Mouse (Mus musculus) G1E (cell line): ENCODE results near the gene Thbd.

Experiments used
- CTCF ChIP-seq: IDR thresholded peaks from 2 replicates; pipeline ENCODE4 v1.5.1; 2012; ENCODE audit warnings: low read depth, low read length, inconsistent platforms, mixed read lengths
- GATA1 ChIP-seq: IDR thresholded peaks from 2 replicates; pipeline ENCODE4 v1.6.1; 2012; ENCODE audit warnings: borderline replicate concordance, low read length, inconsistent platforms, mixed read lengths
- POLR2AphosphoS5 ChIP-seq: IDR thresholded peaks from 2 replicates; pipeline ENCODE4 v1.6.1; 2012; ENCODE audit warnings: low read depth, low read length, inconsistent platforms; ENCODE audit not compliant: insufficient replicate concordance
- TAL1 ChIP-seq: conservative IDR thresholded peaks from 2 replicates; pipeline ENCODE4 v1.6.1; 2012; ENCODE audit warnings: low read depth, low read length, inconsistent platforms, mixed read lengths

- TF ChIP-seq GATA1 (no peak), CTCF (no peak), POLR2AphosphoS5 (no peak), TAL1 (no peak)
These were observed 42.6 kb upstream of the Thbd start for GRCm38 (mm10) chr2:148450616-148451015.
